Mouse (Mus musculus) 3134 (cell line): ENCODE measurements at regions not wholly inside any gene's neighbourhood (a gene's known extent, or its start where the extent isn't known, plus 50 kb on each side); places are given as distances from the start of the nearest gene placed in this dataset.
A peak's percentile ranks its signal among the peaks of the same experiment; 100 is the strongest.
"Not testable (repeated sequence)": the region's sequence is repeated elsewhere in the genome, so short reads cannot be mapped to it uniquely, and the experiment has no call there.

ENCODE experiments used
- DNase-seq: peaks from one replicate; pipeline ENCODE4 v3.0.0-alpha.2; 2011; ENCODE audit warnings: low spot score; ENCODE audit not compliant: insufficient read length; ENCODE audit errors: extremely low read depth

DNA sequence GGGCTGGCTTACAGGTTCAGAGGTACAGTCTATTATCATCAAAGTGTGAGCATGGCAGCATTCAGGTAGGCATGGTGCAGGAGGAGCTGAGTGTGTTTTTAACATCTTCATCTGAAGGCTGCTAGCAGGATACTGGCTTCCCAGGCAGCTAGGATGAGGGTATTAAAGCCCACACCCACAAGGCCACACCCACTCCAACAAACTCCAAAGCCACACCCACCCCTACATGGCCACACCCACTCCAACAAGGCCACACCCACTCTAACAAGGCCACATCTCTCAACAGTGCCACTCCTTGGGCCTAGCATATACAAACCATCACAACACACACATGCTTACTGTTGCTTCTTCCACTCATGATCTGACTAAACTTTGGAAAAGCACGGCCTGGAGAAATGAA is 172.5 kb downstream of the Msrb3 start:
- no peak for DNase-seq

- DNase-seq = no peak
Measured at GRCm38 (mm10) chr10:120721956-120722532, 176.9 kb downstream of the Msrb3 start.

DNA sequence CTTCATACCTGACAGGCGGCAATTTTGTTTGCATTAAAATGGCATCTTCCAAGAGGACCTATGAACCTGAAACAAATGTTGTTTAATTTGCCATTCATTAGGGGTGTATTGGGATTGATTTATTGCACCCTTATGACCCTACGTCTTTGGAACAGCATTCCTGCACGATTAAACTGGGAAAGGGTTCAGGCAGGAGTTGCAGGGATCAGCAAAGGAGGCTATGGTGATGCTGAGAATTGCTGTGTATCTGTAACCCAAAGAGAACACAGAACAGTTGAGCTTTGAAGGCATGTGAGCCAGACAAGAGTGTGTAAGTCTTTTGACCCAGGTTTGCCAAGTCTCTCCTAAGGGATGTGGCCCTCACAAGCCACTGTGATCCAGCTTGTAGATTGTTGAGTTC is 177.9 kb downstream of the Msrb3 start:
- no peak for DNase-seq

- no peak for DNase-seq
Measured at GRCm38 (mm10) chr10:120720061-120720460, 178.8 kb downstream of the Msrb3 start.

GRCm38 (mm10) chr10:120717159-120717567 is 181.7 kb downstream of the Msrb3 start:
- peak; percentile 75 for DNase-seq

GRCm38 (mm10) chr10:120716391-120716790 is 182.5 kb downstream of the Msrb3 start:
- DNase-seq = peak; percentile 25

DNA sequence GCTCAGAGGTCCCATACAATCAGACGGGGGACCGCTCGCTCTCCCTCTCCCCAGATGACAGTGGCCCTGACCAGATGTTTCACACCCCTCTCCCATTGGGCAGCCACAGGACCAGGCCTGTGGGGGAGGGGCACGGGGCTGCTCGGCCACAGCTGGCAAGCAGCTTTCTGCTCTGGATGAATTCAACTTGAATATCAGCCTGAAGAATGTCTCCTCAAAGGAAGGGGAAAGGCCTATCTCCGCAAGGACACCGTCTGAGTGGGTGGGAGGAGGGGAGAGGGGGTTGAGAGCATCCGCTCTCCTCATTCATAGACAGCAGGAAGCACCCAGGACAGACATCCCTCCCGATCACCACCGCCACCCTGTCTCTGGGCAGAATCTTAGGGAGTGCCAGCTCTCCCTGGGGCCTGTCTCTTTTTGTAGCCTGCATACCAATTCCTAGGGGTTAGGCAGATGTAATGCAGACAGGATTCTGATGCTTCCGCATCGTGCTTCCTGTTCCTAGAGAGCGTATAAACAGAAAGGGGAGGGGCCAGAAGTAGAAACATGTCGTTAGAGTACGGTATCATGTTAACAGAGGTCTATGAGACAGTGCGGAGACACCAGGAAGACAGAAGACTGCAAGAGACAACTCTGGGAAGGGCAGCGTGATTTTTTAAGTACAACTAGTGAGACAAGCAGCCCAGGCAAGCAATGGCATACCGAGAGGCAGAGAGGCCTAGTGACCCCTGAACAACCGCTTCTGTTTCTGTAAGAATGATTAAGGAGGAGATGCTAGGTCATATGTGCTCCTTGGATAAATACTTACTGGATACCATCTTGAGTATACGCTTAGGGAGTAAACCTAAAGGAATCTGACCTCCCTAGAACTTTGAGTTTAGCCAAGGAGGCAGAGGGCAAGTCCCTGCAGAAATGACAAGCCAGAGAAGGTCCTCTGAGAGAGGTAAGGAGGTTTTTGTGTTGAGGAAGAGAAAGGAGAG is 190.8 kb downstream of the Msrb3 start:
- DNase-seq = no peak

DNA sequence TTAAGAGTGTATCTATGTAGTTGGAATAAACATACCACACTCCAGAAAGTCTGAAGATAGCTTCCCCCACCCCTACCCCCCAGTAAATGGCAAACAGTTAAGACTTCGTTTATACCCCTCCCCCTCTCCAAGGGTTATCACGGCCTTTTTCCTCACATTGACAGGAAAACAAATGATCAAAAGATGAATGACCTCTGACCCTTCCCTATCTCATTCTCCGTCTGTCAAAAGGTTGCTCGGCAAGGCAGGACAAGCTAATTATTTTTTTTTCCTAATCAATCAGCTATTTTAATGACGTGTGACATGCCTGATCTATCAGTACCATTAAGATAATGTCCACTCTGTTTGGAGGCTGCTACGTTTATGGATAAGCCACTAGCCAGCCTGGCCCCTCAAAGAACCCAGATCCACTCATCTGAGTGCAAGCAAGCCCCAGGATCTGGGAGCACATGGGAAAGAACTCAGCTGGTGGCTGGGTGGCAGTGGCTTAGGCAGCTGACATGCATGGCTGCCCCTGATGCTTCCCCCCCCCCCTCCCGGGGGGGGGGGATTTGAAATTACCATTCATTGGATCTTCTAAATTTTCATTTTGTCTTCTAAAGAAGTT is 192.1 kb downstream of the Msrb3 start:
- no peak for DNase-seq

DNA sequence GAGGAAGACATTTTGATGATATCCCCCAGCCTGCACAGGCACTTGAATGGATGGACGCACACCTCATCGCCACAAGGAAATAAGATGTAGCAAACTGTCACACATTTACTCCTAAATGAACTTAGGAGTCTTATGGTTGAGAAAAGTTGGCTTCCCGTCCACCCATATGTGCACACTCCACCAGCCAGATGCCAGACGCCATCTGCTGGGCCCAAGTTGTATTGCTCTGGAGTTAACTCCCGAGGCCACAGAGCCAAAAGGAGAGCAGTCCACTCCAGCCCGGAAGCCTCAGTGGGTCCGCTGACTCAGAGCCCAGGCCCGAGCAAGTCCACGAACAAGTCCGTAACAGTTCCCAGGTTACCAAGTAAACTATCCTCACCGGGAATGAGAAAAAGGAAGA is 197.1 kb downstream of the Msrb3 start:
- peak; percentile 68 for DNase-seq

DNA sequence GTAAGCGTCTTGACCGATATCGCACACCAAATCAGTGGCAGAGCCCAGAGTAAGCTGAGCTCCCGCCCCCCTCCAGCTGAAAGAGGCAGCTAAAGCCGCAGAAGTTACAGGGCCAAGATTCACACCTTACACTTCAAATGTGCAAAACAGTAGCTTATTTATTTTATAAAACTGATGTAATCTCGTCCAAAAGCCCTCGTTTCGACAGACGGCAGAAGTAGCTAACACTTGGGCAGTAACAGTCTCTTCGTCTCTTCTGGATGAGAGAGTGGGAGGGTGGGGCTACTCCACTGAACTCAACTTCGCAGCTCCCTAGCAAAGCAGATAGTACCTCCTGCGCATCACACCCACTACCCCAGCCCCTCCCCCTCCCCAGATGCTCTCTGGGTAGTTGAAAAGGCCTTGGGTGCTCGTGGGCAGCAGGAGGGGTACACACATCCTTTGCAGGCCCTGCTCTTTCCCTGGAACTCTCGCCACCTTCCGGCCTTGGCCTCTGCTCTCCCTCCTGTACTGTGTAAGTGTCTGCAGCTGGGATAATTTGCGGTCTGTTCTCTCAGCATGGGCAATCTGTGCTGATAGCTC is 201.5 kb downstream of the Msrb3 start:
- DNase-seq = no peak

DNA sequence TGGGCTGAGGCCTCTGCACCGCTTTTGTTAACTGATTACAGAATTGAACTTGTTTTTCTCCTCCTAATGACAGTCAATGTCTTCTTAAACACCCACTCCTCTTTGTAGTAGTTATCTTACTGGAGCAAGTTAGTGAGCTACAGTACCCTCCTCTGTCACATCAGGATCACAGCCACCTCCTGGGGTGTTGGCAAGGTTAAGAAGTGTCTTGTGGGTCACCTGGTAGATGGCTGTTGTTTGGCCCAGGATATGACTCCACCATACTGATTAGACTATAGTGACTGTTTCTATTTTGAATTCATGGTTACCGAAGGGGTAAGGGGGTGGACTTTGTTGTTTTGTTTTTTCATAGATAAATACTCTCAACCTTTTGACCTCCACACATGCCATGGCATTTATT is 202.4 kb downstream of the Msrb3 start:
- DNase-seq = no peak

DNA sequence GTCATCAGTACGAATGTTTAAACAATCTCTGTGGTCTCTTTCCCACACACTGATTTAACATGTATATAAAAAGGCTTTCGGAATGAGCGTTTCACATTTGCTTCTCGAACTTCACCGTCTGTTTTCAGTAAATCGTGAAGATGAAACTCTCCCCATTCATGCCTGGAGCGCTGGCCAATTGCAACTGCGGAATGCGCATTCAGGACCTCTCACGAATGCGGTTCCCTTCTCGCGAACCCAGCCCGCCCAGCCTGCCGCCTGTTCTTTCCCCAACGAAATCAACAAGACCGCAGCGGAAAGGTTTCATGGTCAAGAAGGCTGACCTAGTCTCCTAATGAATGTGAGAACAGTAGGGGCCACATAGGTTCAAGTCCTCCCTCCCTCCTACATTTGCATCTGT is 204.4 kb downstream of the Msrb3 start:
- no peak for DNase-seq

DNA sequence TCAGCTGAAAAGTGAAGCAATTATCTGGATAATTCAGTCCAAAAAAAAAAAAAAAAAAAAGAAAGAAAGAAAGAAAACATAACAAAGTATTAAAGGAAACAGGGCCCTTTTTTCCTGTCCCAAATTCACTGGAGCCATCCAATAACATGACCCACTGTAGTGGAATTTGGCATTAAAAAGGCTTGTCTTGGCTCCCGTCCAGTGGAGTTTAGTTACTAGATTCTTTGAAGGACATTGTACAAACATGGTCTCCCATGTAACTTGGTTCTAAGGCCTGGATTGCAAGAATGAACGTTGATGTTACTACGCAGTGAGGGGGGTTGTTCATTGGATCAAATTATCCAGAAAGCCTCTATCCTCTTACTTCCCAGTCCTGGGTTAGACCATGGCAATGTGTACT is 207.4 kb downstream of the Msrb3 start:
- DNase-seq = peak; percentile 46

GRCm38 (mm10) chr10:120686123-120686522 is 209.9 kb upstream of the Hmga2 start:
- DNase-seq = no peak

DNA sequence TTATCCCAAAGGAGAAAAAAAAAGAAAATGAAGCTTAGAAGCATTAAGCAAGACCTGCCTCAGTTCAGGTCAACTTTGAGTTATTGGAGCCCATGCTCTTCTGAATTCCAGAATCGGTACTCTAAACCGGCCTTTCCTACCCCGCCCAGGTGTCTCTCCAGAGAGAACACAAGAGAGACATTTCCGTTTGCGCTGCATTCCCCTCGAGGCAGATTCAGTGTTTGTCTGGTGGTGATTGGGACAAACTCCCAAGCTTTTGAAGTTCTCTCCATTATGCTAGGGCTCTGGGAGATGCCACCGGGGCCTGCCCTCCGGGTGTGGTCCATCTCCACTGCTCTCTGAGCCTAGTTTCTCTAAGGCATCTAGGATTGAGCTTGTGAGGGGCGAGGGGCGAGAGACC is 205.8 kb upstream of the Hmga2 start:
- DNase-seq = no peak

DNA sequence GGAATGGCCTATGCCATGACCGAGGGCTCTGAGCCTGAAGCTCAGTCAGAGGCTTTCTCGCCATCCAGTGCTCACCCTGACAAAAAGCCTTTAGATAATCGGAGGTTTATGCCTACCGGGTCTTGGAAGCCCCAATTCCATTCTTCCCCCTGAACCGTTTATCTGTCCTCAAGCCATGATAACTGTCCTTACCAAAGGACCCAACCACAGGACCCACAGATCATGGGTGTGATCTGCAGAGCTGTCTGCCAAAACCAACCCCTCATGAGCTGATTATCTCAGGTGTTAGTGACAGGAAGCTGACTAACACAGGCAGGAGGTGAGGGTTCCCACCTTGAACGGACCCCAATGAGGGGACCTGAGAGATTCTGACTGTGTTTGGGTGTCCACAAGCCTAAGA is 203.7 kb upstream of the Hmga2 start:
- DNase-seq = no peak

GRCm38 (mm10) chr10:120678277-120678676 is 202.0 kb upstream of the Hmga2 start:
- no peak for DNase-seq

DNA sequence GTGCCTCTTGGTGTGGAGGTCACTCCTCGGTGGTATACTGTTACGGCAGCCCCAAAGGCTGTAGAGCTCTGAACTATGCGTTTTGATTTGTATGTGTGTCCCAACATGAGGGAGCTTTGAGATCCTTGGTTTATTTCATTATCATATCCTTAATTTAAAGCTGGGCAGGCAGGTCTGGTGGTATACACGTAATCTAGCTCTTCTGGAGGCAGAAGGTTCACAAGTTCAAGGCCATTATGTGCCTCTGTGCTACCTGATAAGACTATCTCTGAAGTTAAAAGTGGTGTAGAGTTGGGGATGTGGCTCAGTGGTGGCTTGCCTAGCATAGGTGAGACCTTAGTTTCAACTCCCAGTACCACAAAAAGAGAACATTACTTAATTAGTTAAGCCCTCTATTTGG is 199.1 kb upstream of the Hmga2 start:
- DNase-seq = no peak

DNA sequence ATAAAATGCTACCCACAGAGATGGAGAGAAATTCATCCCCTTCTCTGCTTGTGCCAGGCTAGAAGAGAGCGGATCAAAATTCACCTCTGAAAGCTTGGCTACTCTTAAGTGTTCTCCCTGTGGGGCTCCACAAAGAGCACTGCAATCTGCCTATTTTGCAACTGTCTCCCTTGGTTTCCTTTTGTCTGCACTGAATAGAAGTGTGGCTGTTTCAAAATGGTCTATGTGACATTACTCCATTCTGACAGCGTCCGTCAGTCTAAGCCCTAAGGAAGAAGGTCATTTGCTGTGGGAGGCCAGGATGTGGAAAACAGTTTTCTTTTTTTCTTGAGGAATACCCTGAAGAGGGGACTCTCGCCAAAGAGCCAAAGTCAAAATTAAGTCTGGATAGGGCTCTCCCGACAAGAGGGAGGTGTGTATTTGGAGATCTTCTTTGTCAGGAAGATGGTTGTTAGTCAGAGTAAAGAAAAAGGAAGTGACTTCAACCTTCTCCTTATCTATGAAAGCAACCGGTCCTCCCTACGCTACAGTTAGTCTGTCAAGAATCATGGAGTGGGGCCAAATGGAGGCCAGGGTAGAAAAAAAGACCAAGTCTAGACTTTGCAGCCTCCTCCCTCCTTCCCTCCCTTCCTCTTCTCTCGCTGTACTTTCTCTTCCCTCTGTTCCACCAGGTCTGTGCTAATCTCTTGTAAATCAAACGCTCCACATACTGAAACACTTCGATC is 198.2 kb upstream of the Hmga2 start:
- DNase-seq = no peak

GRCm38 (mm10) chr10:120667678-120668031 is 191.4 kb upstream of the Hmga2 start:
- not testable (repeated sequence) for DNase-seq
